Mouse (Mus musculus): ENCODE data around the gene Trpm8. TPM values are rescaled to one million over a fixed set of nuclear protein-coding genes. Genes with fewer than 3 reads are reported as not detected.

Gene Trpm8
- total RNA-seq (2021): not detected

DNA sequence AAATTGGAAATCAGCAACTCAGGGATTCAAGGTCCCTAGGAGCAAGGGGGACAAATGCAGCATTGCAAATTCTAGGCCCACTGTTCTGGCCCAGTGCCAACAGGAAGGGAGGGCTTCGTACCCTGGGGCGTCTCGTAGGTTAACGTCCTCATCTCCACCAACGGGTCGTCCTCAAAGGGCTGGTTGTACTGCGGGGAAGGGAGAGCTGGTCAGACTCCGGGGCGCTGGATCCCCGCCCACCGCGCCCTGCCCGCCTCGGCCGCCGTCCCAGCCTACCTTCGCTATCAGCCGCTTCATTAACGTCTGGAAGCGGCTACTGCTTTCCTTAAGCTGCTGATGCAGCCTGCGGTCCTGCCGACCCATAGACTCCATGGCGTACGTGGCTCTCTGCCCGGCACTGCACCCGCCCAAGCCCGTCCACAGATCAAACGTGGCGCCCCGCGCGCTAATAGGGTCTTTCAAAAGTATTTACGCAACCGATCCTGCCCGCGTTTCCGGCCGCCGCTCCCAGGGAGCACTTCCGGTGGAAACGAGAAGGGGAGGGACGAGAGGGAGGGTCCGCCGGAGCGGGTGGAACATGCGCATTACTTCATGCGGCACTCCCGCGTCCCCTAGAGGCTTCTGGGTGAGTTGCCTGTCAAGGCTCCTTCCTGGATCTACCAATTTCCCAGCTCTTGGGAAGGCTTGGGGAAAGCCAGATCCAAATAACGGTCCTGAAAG lies at the start of gene Trpm8, which contains the start of gene Hjurp:
Gene Trpm8 (plus strand): TSS at position 564 of the 720 bp plus-strand sequence.
Gene Hjurp (minus strand): TSS at position 536 of the 720 bp plus-strand sequence.
- DNase-seq: peak; percentile 100

DNA sequence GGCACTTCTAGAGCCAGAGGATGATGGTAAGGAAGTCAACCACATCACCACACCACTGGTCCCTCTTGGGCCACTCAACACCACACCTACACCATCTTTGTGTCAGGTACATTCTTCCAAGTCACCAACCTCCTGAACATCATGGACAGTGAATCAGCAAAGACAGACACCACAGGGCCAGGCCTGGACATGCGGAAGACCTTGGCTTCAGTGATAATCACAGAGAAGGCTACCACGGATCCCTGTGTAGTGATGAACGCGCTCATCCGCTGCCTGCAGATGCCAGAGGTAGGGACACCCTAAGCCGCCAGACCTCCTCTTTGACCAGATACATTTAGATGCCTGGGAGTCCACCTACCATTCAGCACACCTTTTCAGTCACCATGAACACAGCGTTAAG lies 49.3 kb upstream of the Trpm8 start:
- DNase-seq: peak; percentile 11

DNA sequence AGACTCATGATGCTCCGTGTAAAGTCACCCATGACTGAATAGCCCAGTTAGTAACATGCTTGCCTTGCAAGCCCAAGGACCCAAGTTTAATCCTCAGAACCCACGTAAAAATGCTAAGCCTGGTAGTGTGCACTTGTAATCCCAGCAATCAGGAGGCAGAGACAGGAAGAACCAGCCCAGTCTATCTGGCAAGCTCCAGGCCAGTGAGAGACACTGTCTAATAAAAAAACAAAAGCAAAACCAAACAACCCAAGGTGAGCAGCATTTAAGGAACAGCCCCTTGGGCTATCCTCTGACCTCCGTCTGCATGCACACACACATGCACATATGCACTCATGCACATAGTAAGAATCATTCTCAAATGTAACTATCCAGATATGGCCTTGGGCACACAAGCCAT lies 47.9 kb upstream of the Trpm8 start:
- DNase-seq: no peak

DNA sequence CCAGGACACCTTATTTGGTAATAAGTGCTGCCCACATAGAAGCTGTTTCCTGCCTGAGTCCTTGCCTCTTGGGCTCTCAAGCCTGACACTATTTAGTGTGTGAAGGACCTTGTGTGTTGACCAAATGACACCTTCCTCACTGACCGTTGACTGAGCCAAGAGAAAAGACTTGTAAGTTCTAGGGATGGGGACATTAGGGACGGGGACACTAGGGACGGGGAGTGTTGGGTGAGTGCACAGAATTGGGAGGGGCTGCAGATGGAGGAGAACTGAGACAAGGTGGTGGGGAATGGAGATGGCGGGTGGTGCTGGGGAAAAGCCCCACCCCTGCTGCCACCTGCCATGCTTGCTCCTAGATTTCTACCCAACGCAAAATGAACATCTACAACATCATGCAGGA lies 47.5 kb upstream of the Trpm8 start:
- peak; percentile 20 for DNase-seq

DNA sequence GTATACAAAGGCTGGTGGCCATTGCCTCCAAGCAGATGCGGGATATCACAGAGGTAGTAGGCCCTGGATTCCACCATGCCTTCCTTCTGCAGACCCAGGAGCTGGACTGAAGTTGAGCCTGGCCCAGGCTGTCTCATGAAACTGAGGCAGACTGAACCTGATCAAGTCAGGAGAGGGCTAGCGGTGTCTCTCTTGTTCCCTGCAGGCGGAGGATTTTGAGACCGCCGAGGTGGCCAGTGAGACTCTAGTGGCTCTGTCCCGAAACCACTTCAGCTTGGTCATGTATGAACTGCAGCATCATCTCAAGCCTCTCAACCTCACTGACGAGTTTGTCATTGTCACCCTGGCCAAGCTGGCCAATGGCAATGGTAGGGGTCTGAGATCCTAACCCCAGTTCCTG lies 47.0 kb upstream of the Trpm8 start:
- peak; percentile 10 for DNase-seq

DNA sequence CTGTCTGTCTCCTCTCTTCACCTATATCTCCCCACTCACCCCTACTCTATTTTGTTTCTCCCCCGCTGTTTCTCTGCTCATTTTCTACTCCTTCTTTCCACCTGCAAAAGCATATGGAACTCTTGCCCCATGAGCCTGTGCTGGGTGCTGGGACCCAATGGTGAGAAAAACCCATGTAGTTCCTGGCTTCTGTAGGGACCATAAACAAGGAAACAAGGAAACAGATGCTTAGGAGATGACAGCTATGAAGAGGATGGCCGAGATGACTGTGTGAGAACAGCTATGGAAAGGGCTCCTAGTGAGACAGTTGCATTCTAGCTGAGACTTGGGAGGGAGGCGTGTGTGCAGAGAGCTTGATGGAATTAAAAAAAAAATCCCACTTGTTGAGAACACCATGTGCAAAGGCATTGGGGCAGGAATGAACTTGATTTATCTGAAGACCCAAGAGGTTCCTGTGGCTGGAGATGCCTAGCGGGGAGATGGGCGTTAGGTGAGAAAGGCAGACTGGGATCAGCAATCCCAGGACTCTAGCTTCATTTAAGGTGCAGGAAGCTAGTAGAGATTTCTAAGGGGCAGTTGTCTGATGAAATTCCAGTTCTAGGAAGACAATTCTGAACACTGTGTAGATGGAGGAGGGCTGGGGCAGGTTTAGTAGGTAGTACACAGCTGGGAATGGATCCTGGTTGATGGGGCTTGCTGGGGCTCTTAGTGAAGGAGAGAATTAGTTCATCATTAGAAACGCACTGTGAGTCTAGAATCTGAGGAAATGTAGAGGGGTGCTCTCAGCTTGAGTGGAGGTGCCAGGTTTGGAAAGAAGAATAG lies 46.3 kb upstream of the Trpm8 start:
- peak; percentile 4 for DNase-seq

DNA sequence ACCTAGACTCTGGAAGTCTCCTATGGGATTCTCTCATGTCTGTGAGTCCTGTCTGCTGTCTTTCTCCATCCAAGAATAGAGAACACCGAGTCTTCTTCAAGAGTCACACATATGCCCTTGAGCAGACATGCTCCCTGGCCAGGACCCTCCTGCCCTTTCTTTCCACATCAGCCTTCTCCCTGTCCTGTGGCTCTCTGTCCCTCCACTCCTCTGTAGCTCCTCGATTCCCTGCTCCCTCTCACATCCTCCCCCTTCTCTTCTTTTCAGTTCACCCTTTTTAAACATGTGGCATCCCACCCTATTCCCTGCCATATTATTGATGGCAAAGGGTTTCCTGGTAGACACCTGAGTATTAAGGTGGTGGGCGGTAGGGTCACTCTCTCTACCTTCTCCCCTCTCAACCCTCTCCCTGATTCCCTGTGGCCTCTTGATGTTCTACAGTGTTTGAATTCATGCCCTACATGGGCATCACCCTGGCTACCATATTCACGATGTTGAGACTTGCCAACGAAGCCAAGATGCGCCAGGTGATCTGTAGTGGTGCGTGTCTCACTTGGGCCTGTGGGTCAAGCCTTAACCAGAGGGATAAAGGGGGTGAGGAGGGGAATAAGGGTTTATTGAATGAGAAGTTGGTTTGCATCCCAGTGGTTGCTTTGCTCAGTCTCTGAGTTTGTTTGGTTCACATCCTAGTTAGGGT lies 45.5 kb upstream of the Trpm8 start:
- peak; percentile 8 for DNase-seq

DNA sequence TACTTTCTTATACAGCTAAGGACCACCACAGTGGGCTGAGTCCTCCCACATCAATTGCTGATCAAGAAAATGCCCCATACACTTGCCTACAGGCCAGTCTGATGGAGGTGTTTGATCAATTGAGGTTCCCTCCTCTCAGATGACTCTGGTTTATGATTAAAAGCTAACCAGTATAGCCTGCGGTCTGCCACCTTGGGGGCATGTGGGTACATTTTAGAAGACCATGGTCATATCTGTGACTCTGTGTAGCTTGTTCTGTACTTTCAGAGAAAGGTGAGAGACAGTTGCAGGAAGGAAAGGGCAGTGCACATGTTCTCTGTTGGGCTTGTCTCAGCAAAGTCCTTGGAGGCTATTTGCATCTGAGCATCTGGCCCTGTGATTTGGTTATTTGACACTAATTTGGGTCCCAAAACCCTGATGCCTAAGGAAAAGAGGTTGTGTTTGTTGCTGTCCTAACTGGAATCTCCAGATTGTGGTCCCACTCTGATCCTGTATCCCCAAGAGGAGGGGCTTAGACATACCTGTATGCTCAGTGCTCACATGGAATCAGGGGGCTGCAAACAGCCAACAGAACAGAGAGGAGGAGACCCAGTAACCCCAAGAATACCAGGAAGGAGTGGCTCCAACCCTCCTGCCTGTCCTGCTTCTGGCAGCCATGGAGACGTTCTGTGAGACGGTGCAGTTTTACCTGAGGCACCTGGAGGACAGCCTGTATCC lies 44.6 kb upstream of the Trpm8 start:
- no peak for DNase-seq

DNA sequence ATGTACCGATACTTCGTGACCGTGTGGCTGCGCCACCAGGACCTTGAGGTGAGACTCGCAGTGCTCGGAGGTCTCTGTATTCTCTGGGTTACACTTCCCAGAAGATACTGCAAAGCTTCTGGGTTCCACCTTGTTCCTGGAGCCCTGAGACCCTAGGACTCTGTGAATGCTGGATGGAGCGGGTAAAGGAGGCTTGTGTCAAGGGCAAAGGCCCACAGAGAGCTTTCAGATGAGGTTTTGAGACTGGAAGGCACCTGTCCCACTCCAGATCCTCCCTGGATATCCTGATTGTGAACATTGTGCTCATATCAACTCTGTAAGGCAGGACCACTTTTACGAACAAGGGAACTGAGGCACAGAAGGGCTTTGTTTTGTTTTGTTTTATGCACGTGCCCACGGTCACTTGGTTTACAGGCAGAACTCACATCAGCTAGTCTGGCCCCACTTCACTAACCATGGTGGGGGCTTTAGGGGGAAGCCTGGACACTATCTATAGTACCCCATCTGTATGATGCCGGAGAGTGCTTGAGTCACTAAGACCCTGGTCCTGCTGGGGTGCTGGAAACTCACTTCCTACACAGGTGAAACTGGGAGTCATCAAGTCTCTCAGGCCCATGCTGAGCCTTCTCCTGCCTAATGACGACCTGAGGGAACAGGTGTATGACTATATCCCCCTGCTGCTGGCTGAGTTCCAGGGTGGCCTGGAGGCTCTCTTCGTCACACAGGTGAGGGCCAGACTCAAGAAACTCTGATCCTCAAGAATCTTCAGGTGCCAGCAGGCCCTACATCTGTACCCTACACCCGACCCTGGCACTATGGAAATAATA lies 43.8 kb upstream of the Trpm8 start:
- DNase-seq: no peak

DNA sequence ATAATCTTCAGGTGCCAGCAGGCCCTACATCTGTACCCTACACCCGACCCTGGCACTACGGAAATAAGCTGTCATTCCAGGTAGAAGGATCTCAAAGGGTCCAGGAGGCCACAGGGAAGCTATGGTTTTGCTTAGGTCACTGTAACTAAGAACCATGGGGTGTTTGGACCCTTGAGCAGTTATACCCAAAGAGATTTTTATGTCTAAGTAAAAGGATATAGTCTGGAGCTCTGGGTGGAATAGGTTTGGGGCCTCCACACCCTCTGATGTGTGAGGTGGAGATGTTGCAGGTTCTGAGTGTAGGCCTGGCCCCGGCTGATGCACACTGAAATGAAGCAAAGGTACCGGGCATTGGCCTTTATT lies 43.2 kb upstream of the Trpm8 start:
- no peak for DNase-seq

DNA sequence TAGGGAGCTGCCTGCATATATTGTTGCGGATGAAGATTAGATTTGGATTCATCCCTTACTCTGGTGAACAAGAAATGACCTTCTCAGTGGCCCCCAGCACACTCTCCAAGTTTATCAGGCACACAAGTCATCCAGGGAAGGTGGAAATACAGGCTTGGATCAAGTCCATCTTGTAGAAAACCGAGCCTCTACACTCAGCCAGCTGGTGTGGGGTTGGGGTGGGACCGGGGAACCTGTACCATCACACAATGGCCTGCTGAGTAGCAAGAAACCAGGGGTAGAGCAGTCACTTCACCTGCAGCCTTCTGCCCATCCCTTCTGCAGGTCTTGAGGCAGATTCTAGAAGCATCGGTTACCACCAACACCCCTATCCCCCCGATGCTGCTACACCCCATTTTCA lies 42.8 kb upstream of the Trpm8 start:
- DNase-seq: no peak

DNA sequence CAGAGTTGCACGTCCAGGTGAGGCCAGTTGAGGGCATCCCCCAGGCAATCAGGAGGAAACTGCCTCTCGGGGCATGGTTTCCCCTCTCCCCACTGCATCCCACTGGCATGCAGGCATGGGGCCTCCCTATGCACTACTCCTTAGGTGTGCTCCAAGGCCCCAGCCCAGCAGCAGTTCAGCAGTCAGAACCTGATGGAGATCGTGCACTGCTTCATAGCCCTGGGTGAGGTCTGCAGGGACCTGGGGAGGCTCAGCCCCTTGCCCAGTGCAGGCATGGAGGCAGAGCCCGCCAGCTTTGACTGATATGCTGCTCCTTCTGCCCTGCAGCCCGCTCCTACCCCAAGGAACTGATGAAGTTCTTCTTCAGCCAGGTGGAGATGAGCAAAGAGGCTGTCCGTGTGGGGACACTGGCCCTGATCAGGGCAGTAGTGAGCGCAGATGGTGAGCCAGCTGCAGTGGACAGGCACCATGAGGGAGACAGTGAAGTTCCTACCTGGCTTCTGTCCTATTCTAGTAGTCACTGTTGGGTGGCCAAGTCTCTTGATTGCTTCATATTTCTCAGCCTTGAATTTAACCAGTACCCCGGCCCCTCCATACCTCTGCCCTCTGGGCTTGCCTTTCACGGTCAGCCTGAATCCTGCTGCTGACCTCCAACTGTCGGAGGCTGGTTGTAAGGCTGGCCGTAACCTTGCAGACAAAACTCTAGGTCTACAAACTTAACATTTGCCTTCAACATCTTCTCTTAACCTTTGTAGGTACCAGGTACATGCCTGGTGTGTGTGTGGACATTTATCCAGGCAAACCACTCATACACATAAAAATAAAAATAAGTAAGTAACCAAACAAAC lies 42.2 kb upstream of the Trpm8 start:
- DNase-seq: no peak

DNA sequence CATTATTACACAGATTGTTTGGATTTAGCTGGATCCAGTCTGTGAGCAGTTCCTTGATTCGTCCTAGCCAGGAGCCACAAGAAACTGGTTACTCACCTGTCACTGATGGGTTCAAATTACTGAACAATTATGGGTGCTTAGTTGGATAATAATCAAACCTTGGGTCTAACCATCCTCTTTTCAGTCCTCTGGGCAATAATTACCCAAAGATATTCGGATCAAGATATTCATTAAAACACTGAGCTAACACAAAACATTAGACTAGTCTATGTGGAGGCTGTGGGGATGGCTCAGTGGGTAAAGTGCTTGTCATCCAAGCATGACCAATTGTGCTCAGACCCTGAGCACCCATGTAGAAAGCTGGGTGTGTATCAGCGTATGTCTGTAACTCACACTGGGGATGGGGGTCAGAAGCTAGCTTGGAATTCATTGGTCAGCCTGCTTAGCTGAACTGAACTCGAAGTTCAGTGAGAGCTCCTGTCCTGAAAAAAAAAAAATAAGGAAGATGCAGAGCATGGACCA lies 41.5 kb upstream of the Trpm8 start:
- no peak for DNase-seq

DNA sequence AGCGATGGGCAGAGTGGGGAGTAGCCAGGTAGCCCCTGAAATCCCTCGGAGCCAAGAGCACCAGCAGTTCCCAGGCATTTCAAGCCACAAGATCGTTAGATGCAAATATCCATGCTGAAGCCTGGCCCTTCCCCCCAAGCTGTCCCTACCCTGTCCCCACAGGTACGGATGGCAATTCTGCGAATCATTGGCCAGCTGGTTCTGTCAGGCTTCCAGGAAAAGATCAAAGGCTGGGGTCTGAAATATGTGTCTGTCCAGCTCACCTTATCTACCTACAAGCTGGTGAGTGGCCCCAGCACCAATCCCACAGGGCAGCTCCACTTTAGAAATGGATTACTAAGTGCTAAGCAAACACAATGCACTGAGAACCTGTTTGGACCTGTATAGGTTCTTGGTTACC lies 40.1 kb upstream of the Trpm8 start:
- no peak for DNase-seq

DNA sequence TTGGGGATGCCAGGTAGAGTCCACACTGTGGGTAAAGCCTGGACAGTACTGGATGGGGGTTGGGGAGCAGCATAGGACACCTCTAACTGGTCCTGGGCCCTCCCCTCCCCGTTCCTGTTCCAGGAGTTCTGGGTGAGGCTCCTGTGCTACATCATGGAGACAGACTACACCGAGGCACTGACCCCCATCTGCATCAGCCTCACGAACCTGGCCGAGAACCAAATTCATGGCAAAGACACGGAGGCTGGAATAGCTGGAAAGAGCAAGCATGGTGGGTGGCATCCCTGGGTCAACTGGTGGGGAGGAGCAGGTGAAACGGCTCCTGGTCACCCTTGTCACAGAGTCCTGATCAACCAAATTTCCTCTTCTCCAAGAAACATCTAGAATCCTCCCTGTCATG lies 38.7 kb upstream of the Trpm8 start:
- DNase-seq: no peak

DNA sequence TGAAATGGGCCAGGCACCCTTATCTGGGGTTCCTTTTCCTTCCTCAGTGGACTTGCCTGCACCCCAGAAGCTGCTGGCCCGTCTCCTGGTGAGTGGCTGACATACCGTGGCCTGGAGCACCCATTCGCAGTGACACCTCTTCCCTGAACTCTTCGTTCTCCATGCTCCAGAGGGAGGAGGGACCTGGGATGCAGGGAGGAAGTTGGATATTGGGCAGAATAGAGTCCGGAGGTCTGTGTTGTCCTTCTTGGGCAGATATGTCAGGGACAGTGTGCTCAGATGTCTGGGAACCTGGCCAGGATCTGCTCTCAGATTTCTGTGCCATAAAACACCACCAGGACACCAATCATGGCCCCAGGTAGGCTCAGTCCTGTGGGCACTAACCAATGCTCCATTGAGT lies 37.4 kb upstream of the Trpm8 start:
- no peak for DNase-seq

DNA sequence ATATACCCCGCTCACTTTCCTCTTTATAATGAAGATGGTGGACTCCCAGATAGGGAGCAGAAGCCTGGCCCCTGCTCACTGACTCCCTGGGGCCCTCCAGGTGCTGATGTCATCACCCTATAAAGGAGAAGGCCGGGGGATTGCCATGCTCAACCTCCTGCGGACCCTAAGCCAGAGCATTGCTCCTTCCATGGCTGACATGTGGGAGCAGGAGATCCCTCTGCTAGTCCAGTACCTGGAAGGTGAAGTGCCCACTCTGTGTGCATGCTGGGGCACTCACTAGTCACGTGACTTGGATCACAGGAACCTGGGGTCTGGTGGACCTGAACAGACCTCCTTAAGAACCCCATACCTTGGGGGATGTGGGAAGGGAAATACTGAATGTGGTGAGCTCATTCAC lies 36.9 kb upstream of the Trpm8 start:
- no peak for DNase-seq

DNA sequence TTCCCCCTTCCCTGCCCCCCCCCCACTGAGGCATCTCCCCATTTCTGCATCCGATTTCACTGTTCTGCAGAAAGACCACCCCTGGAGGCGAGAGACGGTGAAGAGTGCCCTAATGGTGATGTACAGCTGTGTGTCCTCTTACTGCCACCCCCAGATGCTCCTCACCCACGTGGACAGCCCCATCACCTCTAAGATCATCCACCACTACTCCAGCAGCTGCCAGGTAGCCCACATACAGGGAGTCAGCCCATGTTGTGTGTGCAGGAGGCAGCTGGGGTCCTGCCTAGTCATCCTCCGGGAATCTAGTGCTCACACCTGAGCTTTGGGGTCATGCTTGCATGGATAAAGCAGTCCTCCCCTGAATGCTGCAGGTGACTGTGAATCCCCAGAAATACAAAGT lies 33.6 kb upstream of the Trpm8 start:
- DNase-seq: no peak

DNA sequence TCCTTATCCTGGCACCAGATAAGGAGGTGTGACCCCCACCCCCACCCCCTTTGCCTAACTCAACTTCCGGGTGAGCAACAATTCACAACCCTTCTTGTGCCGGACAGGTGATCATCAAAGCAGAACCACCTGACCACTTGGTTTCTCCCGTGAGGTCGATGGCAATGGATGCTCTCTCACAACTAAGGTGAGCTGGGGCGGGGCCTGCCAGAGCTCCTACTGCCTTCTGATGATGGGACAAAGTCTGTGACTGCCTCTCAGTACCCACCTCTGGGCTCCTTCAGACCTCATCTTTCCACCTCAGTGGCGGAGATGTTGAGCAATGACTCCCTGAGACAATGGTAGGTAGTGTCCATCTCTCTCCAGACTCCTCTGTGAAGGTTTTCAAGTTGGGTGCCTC lies 31.6 kb upstream of the Trpm8 start:
- no peak for DNase-seq

DNA sequence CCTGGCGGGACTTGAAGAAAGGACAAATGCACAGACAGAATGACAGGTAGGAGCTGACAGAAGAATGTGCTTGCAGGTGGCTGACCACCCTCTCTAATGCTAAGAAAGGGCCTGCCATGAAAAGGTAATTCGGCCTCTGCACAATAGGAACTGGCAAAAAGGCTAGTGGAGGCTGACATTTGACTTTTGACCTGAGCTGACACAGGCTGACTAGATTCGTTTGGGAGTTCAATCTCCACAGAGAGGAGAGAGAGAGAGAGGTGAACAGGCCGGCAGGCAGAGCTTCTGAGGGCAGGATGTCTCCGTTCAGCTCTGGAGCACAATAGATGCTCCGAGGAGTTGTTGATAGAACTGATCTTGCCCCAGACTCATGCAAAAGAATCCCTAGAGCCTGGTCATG lies 31.1 kb upstream of the Trpm8 start:
- no peak for DNase-seq

DNA sequence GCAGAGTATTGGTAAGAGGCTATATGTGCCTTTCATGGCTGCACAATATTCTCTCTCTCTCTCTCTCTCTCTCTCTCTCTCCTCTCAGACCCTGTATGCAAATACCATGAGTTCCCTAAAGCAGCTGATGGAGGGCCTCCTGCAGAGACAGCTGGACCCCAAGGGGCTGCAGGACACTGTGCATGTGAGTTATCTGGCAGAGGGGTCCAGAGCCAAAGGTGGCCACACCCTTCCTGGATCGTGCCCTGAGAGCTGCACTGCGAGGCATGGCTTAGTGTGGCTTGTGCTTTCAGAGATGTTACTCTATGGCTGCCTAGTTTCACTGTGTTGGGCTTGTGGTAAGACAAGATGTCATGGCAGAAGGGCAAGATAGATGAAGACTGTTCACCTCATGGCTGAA lies 29.8 kb upstream of the Trpm8 start:
- no peak for DNase-seq
